Mouse (Mus musculus): ENCODE results near the gene Cabp4. TPM values are rescaled to one million over a fixed set of nuclear protein-coding genes. Genes with fewer than 3 reads are reported as not detected.

Gene Cabp4
- polyA plus RNA-seq, 1 experiment from 2014 or later: not detected

DNA sequence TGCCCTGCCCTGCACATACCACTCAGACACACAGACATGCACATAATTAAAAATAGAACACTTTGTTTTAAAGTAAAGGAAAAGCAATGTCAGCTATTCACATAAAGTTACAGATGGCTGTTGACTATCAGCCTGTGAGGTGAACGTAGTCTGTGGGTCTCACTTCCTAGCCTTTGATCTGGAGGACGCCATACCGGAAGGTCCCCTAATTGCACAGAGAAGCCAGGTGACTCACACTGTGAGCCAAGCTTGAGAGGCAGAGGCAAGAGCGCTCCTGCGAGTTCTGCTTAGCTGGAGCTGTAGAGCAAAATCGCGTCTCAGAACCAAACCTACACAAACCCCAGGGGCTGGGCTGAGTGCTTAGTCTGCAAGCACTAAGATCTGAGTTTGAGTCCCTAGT lies 50.1 kb downstream of the Cabp4 start:
- Histone ChIP-seq H3K4me1 (replicated peaks; ENCODE audit: control insufficient read depth, insufficient read depth, low read length) (peaks cover 14% of the 10 kb centered on the region), H3K27me3 (replicated peaks; ENCODE audit: control insufficient read depth, insufficient read depth, low read length) (no peaks in the 10 kb centered on the region), H3K9me3 (ENCODE audit: control insufficient read depth, low read length) (no peaks in the 10 kb centered on the region), H3K4me2 (ENCODE audit: low read length) (no peak overlapping the region), H3K36me3 (ENCODE audit: control insufficient read depth, insufficient read depth, low read length) (no peaks in the 10 kb centered on the region), H3K9ac (ENCODE audit: low read length) (no peak overlapping the region), H3K4me3 (ENCODE audit: low read depth, low read length) (no peak overlapping the region), H3K27ac (ENCODE audit: low read depth) (no peak overlapping the region)
- DNase-seq (ENCODE audit: low spot score): no peak
- WGBS: 62% methylated on average over 7 of the region's 7 CpGs
- ATAC-seq (replicated peaks; ENCODE audit: low FRiP score, low TSS enrichment, low read depth): no peak

DNA sequence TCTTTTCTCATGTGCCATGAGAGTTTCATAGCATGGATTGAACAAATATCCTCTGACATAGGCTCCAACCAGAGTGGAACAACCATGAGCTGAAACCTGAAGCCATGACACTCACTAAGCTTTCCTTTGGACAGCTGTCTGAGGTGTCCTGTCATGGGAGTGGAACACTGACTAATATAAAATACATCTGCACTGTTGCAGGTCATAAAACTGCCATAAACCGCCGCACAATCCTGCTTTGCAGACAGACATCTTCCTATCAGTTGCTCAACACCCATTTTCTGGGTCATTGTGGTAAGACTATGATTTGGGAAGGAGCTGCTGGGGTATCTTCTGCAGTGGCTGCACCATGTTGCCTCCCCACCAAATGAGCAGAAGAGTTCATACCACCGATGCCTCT lies 51.1 kb downstream of the Cabp4 start:
- no peak for DNase-seq (ENCODE audit: low spot score)
- Histone ChIP-seq H3K36me3 (ENCODE audit: control insufficient read depth, insufficient read depth, low read length) (no peaks in the 10 kb centered on the region), H3K4me2 (ENCODE audit: low read length) (no peak overlapping the region), H3K9ac (ENCODE audit: low read length) (no peak overlapping the region), H3K4me1 (replicated peaks; ENCODE audit: control insufficient read depth, insufficient read depth, low read length) (peaks cover 6% of the 10 kb centered on the region), H3K4me3 (ENCODE audit: low read depth, low read length) (no peak overlapping the region), H3K27ac (ENCODE audit: low read depth) (no peak overlapping the region), H3K9me3 (ENCODE audit: control insufficient read depth, low read length) (no peaks in the 10 kb centered on the region), H3K27me3 (replicated peaks; ENCODE audit: control insufficient read depth, insufficient read depth, low read length) (no peaks in the 10 kb centered on the region)
- WGBS: 63% methylated on average over 3 of the region's 3 CpGs
- no peak for ATAC-seq (replicated peaks; ENCODE audit: low FRiP score, low TSS enrichment, low read depth)

DNA sequence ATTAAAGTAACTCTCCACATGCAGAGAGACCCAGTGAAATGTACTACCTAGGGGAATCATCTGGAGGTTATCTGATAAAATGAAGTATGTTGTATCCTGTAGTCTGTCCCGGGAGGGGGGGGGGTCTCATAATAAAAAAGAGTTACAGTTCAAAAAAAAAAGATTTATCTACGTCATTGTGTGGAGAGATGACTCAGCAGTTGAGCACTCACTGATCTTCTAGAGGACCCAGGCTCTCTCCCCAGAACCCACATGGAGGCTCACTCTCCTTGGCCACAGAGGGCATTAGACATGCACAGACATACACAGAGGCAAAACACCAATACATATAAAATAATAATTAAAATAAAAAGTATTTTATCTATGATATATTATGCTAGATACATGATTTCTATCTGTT lies 52.5 kb downstream of the Cabp4 start:
- H3K27me3 ChIP-seq (replicated peaks; ENCODE audit: control insufficient read depth, insufficient read depth, low read length): no peaks in the 10 kb centered on the region
- peaks cover 4% of the 10 kb centered on the region for H3K4me1 ChIP-seq (replicated peaks; ENCODE audit: control insufficient read depth, insufficient read depth, low read length)
- no peak for ATAC-seq (replicated peaks; ENCODE audit: low FRiP score, low TSS enrichment, low read depth)
- no peak for DNase-seq (ENCODE audit: low spot score)
- no peak overlapping the region for H3K27ac ChIP-seq (ENCODE audit: low read depth)
- WGBS: 60% methylated on average over 2 of the region's 2 CpGs
- no peak overlapping the region for H3K9ac ChIP-seq (ENCODE audit: low read length)
- no peaks in the 10 kb centered on the region for H3K36me3 ChIP-seq (ENCODE audit: control insufficient read depth, insufficient read depth, low read length)
- H3K4me3 ChIP-seq (ENCODE audit: low read depth, low read length): no peak overlapping the region
- no peak overlapping the region for H3K4me2 ChIP-seq (ENCODE audit: low read length)
- H3K9me3 ChIP-seq (ENCODE audit: control insufficient read depth, low read length): no peaks in the 10 kb centered on the region

- Histone ChIP-seq H3K27me3 (replicated peaks; ENCODE audit: control insufficient read depth, insufficient read depth, low read length) (no peaks in the 10 kb centered on the region), H3K9me3 (ENCODE audit: control insufficient read depth, low read length) (no peaks in the 10 kb centered on the region), H3K4me2 (ENCODE audit: low read length) (no peak overlapping the region), H3K4me3 (ENCODE audit: low read depth, low read length) (no peak overlapping the region), H3K4me1 (replicated peaks; ENCODE audit: control insufficient read depth, insufficient read depth, low read length) (no peaks in the 10 kb centered on the region), H3K36me3 (ENCODE audit: control insufficient read depth, insufficient read depth, low read length) (no peaks in the 10 kb centered on the region), H3K9ac (ENCODE audit: low read length) (no peak overlapping the region), H3K27ac (ENCODE audit: low read depth) (no peak overlapping the region)
- ATAC-seq (replicated peaks; ENCODE audit: low FRiP score, low TSS enrichment, low read depth): no peak
- DNase-seq (ENCODE audit: low spot score): no peak
- 85% methylated on average over 3 of the region's 3 CpGs for WGBS
Observed at GRCm38 (mm10) chr19:4090446-4090845, 53.4 kb downstream of the Cabp4 start.

- H3K4me1 ChIP-seq (replicated peaks; ENCODE audit: control insufficient read depth, insufficient read depth, low read length): no peaks in the 10 kb centered on the region
- WGBS: 74% methylated on average over 6 of the region's 6 CpGs
- no peak overlapping the region for H3K9ac ChIP-seq (ENCODE audit: low read length)
- ATAC-seq (replicated peaks; ENCODE audit: low FRiP score, low TSS enrichment, low read depth) (no peak), DNase-seq (ENCODE audit: low spot score) (no peak)
- no peaks in the 10 kb centered on the region for H3K36me3 ChIP-seq (ENCODE audit: control insufficient read depth, insufficient read depth, low read length)
- no peak overlapping the region for H3K27ac ChIP-seq (ENCODE audit: low read depth)
- H3K4me3 ChIP-seq (ENCODE audit: low read depth, low read length): no peak overlapping the region
- H3K27me3 ChIP-seq (replicated peaks; ENCODE audit: control insufficient read depth, insufficient read depth, low read length): no peaks in the 10 kb centered on the region
- no peak overlapping the region for H3K4me2 ChIP-seq (ENCODE audit: low read length)
- no peaks in the 10 kb centered on the region for H3K9me3 ChIP-seq (ENCODE audit: control insufficient read depth, low read length)
Observed at GRCm38 (mm10) chr19:4089128-4089527, 54.7 kb downstream of the Cabp4 start.

- ATAC-seq (replicated peaks; ENCODE audit: low FRiP score, low TSS enrichment, low read depth): no peak
Observed at GRCm38 (mm10) chr19:4088146-4088545, 55.7 kb downstream of the Cabp4 start.

DNA sequence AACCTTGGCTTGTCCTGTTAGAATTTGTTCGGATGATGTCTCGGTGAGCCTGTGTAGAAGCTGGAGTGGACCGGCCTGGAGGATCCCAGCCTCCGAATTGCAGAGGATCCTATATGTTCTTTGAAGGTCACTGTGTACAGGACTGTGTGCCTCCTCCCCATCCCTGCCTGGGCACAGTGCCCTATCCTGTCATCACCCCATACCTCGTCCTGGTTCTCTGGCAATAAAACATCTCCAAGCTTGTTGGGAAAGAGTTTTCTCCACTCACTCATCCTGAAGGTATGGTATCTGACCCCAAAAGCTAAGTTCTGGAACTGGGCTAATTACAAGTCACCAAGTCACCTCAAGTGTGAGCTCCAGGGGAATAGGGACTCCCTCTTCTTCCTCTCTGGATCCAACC lies 56.7 kb downstream of the Cabp4 start:
- Histone ChIP-seq H3K4me2 (ENCODE audit: low read length) (no peak overlapping the region), H3K9me3 (ENCODE audit: control insufficient read depth, low read length) (no peaks in the 10 kb centered on the region), H3K27ac (ENCODE audit: low read depth) (no peak overlapping the region), H3K36me3 (ENCODE audit: control insufficient read depth, insufficient read depth, low read length) (no peaks in the 10 kb centered on the region), H3K4me3 (ENCODE audit: low read depth, low read length) (no peak overlapping the region), H3K27me3 (replicated peaks; ENCODE audit: control insufficient read depth, insufficient read depth, low read length) (no peaks in the 10 kb centered on the region), H3K9ac (ENCODE audit: low read length) (no peak overlapping the region), H3K4me1 (replicated peaks; ENCODE audit: control insufficient read depth, insufficient read depth, low read length) (no peaks in the 10 kb centered on the region)
- no peak for DNase-seq (ENCODE audit: low spot score)
- WGBS: 87% methylated on average over 5 of the region's 5 CpGs
- no peak for ATAC-seq (replicated peaks; ENCODE audit: low FRiP score, low TSS enrichment, low read depth)

More at GRCm38 (mm10) chr19:4088146-4088545, 55.7 kb downstream of the Cabp4 start:
- Histone ChIP-seq H3K9ac (ENCODE audit: low read length) (no peak overlapping the region), H3K27ac (ENCODE audit: low read depth) (no peak overlapping the region), H3K4me2 (ENCODE audit: low read length) (no peak overlapping the region), H3K4me1 (replicated peaks; ENCODE audit: control insufficient read depth, insufficient read depth, low read length) (no peaks in the 10 kb centered on the region), H3K4me3 (ENCODE audit: low read depth, low read length) (no peak overlapping the region), H3K36me3 (ENCODE audit: control insufficient read depth, insufficient read depth, low read length) (no peaks in the 10 kb centered on the region), H3K9me3 (ENCODE audit: control insufficient read depth, low read length) (no peaks in the 10 kb centered on the region), H3K27me3 (replicated peaks; ENCODE audit: control insufficient read depth, insufficient read depth, low read length) (no peaks in the 10 kb centered on the region)
- WGBS: 40% methylated on average over 5 of the region's 5 CpGs
- DNase-seq (ENCODE audit: low spot score): no peak

DNA sequence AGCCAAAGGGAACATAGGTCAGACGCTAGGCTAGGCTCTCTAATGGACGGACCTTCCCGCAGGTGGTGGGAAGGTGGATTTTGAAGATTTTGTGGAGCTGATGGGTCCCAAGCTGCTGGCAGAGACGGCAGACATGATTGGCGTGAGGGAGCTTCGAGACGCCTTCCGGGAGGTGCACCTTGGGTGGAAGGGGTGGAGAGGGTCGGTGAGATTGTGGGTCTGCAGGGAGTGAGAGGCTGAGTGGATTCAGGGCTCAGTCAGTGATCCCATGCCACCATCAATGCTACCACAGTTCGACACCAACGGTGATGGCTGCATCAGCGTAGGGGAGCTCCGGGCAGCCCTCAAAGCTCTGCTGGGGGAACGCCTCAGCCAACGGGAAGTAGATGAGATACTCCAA lies 57.7 kb downstream of the Cabp4 start:
- H3K4me1 ChIP-seq (replicated peaks; ENCODE audit: control insufficient read depth, insufficient read depth, low read length): no peaks in the 10 kb centered on the region
- ATAC-seq (replicated peaks; ENCODE audit: low FRiP score, low TSS enrichment, low read depth) (no peak), DNase-seq (ENCODE audit: low spot score) (no peak)
- no peak overlapping the region for H3K27ac ChIP-seq (ENCODE audit: low read depth)
- H3K9ac ChIP-seq (ENCODE audit: low read length): no peak overlapping the region
- WGBS: 92% methylated on average over 15 of the region's 15 CpGs
- H3K9me3 ChIP-seq (ENCODE audit: control insufficient read depth, low read length): no peaks in the 10 kb centered on the region
- no peak overlapping the region for H3K4me2 ChIP-seq (ENCODE audit: low read length)
- no peak overlapping the region for H3K4me3 ChIP-seq (ENCODE audit: low read depth, low read length)
- H3K27me3 ChIP-seq (replicated peaks; ENCODE audit: control insufficient read depth, insufficient read depth, low read length): no peaks in the 10 kb centered on the region
- H3K36me3 ChIP-seq (ENCODE audit: control insufficient read depth, insufficient read depth, low read length): no peaks in the 10 kb centered on the region
